Mouse (Mus musculus) thymus, postnatal 25 days (tissue): Measurements from ENCODE around the gene Bpgm.
A peak's percentile ranks its signal among the peaks of the same experiment; 100 is the strongest.

Experiments used
- DNase-seq: peaks from one replicate; pipeline ENCODE4 v3.0.0; 2022

Bpgm gene

DNA sequence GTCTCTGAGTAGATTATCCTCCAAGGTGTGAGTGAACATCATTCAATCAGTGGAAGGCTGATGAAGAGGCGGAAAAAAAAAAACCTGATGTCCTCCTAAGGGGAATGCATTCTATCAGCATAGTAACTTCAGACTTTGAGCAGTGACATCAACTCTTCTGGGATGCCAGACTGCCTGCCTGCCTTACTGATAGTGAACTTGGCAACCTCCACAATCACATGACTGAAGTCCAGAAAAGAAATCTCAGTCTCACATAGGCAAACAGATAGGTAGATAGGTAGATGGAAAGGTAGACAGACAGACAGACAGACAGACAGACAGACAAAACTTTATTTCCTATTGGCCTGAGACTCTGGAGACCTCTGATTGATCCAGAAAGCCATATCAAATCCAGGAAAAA lies 57.0 kb downstream of the Bpgm start:
- no peak for DNase-seq

DNA sequence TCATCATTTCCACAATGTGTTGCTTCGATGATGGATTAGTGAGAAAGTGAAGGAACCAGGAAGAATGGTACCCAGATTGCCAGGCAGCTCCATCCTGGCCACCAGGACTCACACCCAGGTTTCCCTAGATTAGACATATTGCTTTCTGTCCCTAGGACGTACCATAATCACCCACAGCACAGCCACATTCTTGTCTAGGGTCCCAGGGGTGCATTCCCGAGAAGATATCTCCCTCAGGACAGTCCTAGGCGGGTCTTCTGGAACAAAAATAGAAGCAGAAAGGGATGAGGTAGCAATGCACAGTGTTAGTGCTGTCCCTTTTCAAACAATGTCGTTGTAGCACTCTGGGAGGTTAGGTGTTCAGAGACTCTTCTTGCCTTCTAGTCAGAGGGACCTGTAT lies 57.9 kb downstream of the Bpgm start:
- DNase-seq = no peak

DNA sequence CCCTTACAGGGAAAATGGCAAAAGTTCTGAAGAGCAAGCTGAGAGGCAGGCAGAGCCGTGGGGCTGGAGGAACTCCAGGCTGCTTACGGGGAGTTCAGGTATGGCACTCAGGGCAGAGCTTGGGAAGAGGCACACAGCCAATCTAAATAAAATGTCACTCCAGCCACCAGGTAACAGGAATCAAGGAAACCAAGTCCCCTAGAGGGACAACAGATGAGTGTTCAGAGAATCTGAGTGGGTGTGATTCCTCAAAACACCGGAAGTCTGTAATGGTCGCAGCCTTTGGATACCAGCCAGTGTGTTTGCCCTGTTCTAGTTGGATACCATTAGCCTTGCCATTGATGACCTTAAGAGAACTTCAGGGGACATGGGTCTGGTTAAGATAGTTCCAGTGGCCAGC lies 66.9 kb downstream of the Bpgm start:
- DNase-seq = no peak

DNA sequence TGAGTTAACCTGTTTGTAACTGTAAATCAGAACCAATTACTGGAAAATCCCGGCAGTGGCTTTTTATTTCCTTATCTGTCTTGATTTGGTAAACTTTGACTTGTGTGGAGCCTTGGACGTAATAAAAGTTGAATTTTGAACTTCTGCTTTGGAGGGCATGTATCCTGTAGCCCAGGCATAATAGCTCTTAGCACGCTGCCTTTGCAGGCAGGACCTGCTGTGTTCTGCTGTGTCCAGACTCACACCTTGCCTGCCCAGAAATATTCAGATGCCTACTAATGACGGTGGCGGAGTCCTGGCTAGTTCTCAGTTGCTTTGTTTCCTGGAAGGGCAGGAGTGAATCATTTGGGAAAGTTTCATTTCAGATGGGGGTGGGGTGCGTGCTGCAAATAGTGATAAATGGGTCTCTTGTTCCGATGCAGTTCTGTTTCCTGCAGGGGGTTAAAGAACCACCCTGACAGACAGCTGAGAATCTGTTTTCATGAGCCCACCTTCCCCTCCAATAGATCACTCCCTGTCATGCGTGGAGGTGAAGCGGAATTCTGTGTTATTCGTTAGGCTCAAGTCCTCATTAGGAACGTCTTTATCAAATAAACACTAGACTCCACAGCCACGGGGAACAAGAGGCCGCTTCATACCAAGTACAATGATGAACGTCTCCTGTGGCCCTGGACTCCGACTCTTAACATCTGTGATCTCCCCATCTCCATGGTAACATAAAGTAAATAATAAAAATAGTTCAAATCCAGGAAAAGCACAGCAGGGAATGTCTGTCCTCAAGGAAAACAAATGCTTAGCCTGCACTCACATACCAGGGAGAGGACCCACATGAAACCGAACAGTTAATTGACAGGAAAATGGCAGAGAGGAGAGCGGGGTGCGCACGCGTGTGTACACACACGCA lies 67.5 kb downstream of the Bpgm start:
- DNase-seq = no peak

DNA sequence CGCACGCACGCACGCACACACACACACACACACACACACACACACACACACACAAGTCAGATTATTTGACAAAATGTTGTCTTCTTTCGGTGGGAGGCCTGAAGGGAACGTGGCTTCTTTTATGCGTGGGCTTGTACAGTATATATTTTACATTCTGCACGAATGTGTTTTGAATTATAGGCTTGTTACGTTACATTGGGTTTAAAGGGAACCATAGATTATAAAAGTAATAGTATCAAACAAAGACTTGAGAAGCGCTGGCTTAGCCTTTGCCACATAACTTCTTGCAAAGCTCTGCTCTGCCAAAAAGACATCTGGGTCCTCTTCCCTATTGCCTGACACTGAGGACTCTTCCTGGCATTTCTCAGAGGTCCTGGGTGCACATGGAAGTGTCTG lies 68.2 kb downstream of the Bpgm start:
- DNase-seq = no peak

DNA sequence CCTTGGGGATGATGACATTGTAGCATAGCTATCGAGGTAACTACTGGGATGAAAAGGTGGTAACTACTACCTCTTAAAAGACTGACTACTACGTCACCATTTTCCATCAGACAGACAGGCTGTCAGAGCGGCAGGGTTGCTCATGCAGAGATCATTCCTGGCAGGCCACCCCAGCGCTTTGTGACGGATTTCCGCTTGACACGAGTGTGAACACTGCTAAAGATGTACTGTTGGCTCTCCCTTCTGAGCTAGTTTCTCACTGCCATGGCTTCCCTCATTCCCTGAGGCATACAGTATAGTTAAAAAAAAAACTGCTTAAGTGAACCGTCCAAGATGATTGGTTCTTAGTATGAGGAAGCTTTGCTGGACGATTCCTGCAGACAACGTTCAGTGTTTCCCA lies 69.3 kb downstream of the Bpgm start:
- DNase-seq = no peak

DNA sequence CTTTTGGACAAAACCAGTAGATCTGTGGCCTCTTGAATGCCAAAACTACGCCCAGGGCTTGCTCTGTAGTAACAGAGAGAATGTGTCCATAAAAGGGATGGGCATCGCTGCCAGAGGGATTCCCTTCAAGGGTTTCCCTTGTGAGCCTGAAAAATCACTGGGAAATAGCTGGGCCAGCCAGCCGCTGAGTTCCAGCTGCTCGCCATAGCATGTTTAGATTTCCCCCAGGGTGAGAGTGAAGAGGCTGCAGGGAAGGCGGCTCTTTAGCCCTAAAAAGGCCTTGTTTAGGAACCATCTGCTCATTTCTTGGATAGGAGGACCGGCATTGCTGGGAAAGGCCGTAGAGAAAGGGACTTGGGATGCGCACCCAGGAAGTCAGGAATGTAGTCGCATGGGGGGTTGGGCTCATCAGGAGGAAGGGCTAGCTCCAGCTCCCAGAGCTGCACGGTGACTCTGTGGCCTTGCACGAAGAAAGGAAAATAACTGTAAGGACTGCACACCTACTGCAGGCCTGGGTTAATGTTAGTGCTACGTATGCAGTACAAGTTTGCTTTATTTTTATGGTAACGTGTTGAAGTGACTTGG lies 72.5 kb downstream of the Bpgm start:
- DNase-seq = no peak

DNA sequence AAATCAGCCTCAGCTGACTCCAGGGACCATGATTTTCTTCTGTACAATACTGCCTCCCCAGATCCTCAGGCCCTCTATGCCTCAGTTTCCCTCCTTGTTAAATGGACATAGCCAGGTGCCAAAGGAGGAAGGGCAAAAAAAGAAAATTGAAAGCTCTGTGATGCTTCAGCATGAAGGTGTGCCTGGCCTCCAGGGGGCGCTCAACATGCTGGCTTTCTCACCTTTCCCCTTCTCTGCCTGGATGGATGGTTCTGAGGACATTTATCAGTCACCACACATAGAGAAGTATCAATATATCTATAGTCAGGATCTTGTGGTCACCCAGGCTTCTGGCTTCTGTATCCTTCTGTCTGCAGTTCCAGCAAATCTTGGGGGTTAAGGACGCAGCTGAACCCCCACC lies 73.0 kb downstream of the Bpgm start:
- peak; percentile 51 for DNase-seq

DNA sequence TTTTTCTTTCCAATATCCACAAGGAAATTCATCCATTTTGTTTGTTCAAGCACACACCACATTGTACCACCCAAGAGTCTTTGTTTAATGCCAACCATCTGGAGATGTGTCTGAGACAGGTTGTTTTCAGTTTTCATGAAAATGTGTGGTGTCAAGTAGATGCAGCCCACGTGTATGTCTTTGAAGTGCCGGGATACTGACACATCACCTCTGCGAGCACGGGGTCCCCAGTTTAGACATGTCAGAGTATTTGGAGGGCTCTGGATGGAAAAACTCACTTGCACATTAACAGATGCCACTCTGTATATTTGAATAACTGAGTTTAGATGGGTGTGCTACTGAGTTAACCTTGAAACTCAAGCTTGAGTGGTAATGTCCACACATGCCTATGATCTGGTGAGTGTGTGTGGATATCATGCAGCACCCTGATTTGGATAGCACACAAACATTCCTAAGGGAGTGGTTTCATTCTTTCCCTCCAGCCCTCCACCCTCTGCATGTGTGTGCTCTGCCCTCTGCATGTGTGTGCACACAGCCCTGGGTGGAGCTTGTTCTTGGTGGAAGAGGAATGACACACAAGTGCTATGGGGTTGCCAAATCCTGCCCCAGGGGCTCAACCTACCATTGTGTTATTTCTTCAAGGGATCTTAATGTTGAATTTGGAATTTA lies 76.6 kb downstream of the Bpgm start:
- no peak for DNase-seq

DNA sequence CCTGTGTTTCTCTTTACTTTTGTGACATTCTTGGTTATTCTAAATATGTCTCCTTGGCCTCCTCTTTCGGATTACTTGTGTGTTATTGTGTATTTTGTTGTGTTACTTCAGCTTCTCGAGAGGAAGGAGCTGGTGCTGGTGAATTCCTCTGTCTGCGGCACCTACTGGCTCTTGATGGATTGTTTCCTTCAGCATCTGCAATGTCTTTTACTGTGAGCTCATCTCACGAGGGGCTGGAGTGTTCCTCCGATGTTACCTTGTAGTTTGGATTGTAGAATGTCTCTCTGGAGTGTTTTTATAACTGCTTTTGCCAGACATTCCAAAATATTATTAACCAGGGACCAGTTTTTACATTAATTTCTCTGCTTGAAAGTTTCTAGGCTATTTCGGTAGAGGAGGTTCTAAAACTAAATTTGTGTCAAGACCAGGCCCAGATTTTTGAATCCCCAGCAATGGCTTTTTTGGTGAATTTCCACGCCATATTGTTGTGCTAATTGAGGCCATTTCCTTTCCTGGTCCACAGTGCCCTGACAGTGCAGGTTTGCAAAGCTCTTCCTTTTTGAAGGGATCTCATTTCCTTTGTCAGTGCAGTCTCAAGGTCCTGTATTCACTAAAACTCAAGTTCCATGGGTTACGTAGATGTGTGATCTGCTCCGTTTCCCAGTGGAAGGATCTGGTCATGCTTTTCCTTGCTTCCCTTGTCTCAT lies 78.4 kb downstream of the Bpgm start:
- no peak for DNase-seq
